Mouse (Mus musculus): ENCODE data around the gene Sncb.

Sncb gene

DNA sequence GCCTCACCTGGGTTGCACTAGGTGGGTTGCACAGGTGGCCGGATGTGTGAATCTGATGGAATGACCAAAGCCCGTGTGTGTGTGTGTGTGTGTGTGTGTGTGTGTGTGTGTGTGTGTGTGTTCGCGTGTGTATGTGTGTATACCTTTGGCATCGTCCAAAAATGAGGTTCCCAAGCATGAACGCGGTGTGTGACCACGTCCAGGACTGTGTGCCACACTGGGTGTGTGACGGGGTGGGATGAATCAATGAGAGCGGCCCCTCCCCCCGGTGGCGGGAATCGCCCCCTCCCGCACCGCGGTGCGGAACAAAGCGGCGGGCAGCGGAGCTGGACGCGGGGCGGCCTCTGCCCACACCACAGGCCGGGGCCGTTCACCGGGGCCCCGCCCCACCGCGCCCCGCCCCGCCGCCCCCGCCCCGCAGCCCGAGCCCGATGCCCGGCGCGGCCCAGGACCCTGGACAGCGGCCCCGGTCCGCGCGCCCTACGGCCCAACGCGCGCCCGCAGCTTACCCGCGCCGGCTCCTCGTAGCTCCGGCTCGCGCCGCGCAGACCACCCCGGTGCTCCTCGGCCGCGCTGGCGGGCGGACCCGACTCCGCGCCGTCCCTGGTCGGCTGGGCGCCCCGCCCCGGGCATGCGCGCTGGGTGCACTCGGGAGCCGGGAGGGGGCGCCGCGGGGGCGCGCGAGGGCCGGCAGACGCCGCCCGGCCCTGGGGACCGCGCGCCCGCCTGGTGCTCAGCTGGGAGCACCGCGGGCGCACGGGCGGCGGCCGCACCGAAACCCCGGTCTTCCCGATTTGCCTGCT, 17.1 kb downstream of the Sncb start:
- DNase-seq (ENCODE audit: low spot score), result peak; percentile 68

DNA sequence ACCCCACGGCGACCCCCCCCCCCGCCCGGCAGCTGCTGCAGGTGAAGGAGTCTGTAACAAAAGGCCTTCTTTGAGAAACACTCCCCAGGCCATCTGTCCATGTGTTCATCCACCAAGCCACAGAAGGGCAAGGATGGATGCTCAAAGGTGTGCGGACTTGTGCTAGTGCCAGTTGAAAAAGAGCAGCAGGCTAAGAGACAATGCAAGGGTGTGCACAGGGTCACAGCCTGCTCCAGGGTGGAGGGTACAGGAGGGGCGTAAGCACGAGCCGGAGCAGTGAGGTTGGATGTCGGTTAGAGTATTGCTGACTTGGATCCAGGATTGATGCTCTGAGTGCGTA, 17.7 kb downstream of the Sncb start:
- DNase-seq (ENCODE audit: low spot score), result no peak

DNA sequence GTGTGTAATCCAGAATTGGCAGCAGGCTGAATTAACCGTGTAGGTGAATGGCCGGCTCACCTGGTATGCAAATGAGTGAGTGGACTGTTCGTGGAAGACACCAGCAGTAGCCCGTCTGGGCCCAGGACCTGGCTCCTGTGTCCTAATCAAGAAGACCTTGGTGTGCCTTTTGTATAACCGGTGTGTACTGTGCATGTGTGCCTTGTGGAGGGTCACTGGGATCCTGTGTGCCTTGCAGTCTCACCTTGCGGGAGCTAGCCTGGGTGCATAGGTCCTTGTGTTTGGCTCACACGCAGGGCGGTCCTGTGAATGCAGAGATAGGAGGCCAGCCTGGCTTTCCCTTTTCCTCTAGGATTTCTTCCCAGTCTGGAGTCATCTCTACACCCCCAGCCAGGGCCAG, 18.2 kb downstream of the Sncb start:
- DNase-seq (ENCODE audit: low spot score), result no peak

DNA sequence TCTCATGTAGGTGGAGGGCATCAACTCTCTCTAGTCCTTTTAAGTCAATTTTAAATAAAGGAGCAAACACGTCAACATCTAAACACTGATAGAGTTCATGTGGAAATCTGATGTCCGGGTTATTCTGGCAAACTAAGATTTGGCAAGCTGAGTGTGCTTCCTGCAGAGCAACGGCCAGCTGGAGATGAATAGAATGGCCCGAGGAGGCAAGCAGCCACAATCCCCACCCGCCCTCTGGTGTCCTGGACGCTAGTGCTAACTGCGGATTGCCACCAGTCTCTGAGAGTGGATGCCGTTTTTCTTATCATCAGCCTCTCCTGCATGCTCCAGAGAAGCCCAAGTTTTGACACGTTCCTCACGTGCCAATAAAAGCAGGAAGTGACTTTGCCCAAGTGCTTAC, 19.5 kb downstream of the Sncb start:
- DNase-seq (ENCODE audit: low spot score), result no peak

DNA sequence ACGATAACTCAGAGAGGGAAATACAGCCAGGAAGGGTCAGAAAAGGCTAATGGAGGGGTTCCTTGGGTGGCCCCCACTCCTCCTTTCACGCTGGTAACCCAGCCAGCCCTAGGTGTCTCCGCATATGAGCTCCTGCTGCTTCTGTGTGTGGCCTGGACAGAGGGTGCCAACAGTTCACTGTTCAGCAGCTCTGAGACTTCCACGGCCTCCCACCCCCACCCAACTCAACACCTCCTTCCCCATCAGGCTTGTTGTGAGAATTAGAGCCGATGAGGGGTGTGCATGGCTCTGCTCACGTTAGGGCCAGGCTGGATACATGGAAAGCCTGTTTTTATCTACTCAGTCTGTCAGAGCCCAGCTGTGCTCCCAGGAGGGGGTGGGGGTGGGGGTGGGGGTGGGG, 20.3 kb downstream of the Sncb start:
- DNase-seq (ENCODE audit: low spot score), result no peak

DNA sequence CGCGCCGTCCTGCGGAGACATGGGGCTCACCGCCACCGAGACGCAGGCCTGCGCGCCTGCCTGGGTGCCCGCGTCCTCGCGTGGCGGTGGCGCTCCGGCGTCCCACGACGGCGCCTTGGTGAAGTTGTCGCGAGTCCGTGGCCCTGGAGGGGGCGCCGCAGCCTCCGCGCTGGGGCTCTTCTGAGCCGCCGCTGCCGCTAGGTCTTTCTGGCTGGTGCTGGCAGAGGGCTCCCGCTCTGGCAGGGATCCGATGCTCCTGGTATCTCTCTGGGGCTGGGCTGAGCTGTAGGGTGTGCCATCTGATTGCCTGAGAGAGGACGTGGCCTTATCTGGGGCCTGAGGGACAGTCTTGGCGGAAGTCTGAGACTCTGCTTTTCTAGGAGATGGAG, 28.2 kb downstream of the Sncb start:
- DNase-seq (ENCODE audit: low spot score), result no peak

DNA sequence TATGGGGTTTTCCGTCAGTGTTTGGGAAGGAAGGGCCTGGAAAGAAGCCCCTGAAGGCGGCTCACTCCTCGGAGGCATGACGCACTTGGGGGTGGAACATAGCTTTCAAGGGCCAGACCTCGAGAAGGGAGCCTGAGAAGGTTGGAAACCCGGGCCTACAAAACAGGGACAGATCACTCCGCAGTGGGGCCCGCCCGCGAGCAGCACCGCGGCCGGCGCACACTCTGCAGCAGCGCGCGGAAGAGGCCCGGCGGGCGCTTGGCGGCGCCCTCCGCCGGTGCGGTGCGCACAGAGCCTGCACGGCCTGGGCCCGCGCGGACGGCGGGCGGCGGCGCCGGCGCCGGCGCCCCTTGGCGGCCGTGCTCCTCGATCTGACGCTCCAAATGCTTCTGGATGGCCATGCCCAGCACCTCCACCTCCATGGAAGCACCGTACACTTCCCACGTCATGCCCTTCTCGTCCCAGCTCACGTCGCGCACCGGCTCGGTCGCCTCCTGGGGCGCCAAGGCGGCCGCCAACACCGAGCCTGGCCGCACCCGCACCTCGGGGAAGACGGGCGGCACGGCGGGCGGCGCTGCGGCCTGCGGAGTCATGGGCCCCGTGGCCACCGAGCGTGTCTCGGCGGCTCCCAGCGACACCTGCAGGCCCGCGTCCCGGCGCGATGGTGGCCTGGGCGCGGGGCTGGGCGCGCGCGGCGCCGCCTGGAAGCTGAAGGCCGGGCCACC, 28.7 kb downstream of the Sncb start:
- DNase-seq (ENCODE audit: low spot score), result peak; percentile 52

DNA sequence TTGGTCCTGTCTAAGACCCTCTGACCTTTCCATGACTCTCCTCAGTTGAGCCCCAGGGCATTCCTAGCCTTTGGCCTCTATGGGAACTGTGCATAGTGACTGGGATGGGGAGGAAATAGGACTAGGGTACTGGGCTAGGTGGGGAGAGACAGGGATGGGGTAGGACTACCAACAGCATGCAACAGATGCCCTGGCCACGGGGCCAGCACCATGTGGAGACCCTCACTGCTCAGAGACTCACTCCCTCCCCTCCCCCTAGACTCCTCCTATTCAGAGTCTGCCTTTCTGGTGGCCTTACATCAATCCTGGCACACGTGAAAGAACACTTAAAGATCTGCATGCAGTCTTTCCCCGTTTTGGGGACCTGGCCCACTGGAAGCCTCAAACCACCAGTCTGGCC, 29.5 kb downstream of the Sncb start:
- no peak for DNase-seq (ENCODE audit: low spot score)

DNA sequence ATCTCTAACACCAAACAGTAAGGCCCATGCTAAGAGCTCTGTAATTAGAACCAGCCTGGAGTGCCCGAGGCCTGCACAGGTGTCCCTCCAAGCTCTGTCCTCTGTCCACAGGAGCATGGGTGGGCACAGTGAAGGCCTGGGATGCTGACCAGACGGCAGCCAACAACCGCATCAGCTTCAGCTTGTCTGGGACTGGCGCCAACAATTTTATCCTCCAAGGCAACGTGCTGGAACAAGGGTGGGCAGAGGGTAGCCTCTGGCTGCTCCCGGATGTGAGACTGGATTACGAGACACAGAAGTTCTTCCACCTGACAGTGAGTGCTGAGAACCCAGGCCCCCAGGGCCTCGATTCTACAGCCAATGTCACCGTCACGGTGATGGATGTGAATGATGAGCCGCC, 40.3 kb downstream of the Sncb start:
- no peak for DNase-seq (ENCODE audit: low spot score)

DNA sequence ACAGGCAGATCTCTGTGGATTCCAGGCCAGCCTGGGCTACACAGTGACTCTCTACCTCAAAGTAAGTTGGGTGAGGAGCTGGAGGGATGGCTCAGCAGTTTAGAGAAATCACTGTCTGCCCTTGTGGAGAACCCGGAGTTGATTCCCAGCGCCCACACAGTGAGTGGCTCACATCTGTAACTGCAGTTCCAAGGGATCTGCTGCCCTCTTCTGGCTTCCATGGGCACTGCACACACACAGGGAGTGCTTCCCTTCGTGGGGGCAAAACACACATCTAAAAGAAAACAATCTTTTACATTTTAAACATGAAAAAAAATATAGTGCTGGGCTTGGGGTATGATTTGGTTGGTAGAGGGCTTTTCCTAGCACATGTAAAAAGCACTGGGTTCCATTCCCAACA, 43.3 kb downstream of the Sncb start:
- no peak for DNase-seq (ENCODE audit: low spot score)

DNA sequence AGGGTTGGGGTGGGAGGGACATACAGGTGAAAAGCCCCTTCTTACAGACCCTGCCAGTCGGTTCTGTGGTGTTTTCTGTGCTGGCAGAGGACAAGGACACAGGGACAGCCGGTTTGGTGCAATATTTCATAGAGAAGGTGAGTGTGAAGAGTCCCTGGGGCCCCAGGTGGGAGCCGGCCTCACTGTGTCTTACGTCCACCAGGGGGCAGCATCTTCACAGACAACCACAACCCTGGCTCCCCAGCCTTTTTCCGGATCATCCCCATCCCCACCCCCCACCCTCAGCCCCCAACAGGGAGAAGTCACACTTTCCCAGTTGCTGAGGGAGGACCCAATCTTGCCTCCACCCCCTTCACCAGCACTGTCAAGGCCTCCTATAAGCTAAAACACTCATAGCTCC, 49.5 kb downstream of the Sncb start:
- DNase-seq (ENCODE audit: low spot score), result peak; percentile 72

DNA sequence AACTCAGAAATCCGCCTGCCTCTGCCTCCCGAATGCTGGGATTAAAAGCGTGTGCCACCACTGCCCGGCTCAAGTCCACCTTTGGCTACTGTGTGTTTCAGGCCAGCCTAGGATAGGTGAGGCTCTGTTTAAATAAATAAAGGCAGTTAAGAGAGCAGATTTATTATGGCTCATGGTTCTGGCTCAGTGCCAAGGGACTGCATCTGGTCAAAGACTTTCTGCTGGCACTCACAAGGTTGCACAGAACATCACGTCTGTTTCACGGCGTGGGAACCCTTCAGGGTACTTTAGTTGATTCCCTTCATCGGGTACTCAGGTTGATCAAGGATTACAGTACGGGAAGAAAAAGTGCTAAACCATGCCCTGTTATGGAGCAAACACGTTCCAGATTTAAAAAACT, 51.4 kb downstream of the Sncb start:
- DNase-seq (ENCODE audit: low spot score), result no peak

DNA sequence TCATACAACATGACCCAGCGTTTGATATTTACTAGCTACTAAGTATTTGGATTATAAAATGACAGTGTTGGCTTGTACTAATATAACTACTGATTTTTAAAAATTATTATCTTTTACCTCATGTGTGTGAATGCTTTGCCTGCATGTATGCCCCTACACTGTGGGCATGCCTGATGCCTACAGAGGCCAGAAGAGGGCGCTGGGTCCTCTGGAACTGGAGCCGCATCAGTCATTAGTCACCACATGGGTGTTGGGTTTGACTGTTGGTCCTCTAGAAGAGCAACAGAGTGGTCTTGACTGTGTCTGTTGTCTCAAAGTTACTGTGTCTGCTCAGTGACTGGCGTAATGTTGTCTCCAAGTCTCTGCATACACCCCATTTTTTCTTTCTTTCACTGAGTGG, 52.0 kb downstream of the Sncb start:
- DNase-seq (ENCODE audit: low spot score), result no peak

DNA sequence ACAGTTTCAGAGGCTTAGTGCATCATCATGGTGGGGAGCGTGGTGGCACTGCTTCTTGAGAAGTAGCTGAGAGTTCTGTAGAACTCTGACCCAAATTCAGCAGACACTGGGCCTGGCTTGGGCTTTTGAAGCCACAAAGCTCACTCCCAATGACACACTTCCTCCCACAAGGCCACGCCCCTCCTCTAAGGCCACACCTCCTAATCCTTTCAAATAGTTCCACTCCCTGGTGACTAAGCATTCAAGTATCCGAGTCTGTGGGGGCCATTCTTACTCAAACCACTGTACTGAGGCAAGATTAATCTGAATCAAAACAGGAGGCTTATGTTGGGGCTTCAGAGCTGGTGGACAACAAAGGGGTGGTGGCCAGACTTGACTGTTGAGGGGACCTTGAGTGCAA, 55.5 kb downstream of the Sncb start:
- DNase-seq (ENCODE audit: low spot score), result no peak

Measured in testis, postnatal 10 days (tissue).